Mouse (Mus musculus): ENCODE measurements around the gene Atp6ap2. TPM values are rescaled to one million over a fixed set of nuclear protein-coding genes. Genes with fewer than 3 reads are reported as not detected.
"Not testable (repeated sequence)": the region's sequence is repeated elsewhere in the genome, so short reads cannot be mapped to it uniquely, and the experiment has no call there.

Gene Atp6ap2
- polyA plus RNA-seq, 1 experiment from 2014 or later, result 187 TPM

GRCm38 (mm10) chrX:12592011-12592410, 4.4 kb downstream of the Atp6ap2 start:
- Histone ChIP-seq H3K9ac (ENCODE audit: low read depth, low read length) (no peak overlapping the region), H3K4me3 (ENCODE audit: low read length) (no peak overlapping the region), H3K27ac (ENCODE audit: low read length) (no peak overlapping the region), H3K27me3 (replicated peaks; ENCODE audit: control insufficient read depth, insufficient read depth, low read length) (no peaks in the 10 kb centered on the region; the same call in 1 of the 2 replicates), H3K4me2 (ENCODE audit: low read depth, low read length) (no peak overlapping the region), H3K4me1 (ENCODE audit: control insufficient read depth, insufficient read depth, low read length) (no peaks in the 10 kb centered on the region; the same call in 1 of the 2 replicates), H3K36me3 (ENCODE audit: control insufficient read depth, insufficient read depth, low read length) (no peaks in the 10 kb centered on the region), H3K9me3 (ENCODE audit: control insufficient read depth, low read length) (no peaks in the 10 kb centered on the region)
- 80% methylated on average over 5 of the region's 5 CpGs for WGBS
- no peak for ATAC-seq

DNA sequence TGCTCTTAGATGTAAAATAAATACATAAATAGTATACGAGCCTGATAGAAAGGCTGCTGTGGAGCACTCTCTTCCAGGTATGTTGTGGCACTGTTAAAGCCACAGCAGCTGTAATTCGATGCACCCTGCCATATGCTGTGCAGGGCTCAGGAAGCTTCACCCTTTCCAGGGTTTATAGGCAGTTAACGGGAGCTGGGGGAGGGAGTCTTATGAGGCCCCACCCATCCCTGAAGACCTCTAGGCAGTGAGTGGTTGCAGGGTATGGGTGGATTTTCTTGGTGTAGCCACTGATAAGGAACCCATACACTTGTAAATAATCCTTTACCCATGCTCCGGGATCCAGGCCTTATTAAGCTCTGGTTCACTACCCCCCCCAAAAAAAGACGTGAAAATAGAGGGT, 6.2 kb downstream of the Atp6ap2 start:
- no peak overlapping the region for H3K9ac ChIP-seq (ENCODE audit: low read depth, low read length)
- H3K36me3 ChIP-seq (ENCODE audit: control insufficient read depth, insufficient read depth, low read length), result no peaks in the 10 kb centered on the region
- H3K27ac ChIP-seq (ENCODE audit: low read length), result no peak overlapping the region
- no peak for ATAC-seq
- no peaks in the 10 kb centered on the region for H3K9me3 ChIP-seq (ENCODE audit: control insufficient read depth, low read length)
- H3K4me2 ChIP-seq (ENCODE audit: low read depth, low read length), result no peak overlapping the region
- no peaks in the 10 kb centered on the region; the same call in 1 of the 2 replicates for H3K27me3 ChIP-seq (replicated peaks; ENCODE audit: control insufficient read depth, insufficient read depth, low read length)
- WGBS, result 80% methylated on average over 5 of the region's 5 CpGs
- H3K4me1 ChIP-seq (ENCODE audit: control insufficient read depth, insufficient read depth, low read length), result no peaks in the 10 kb centered on the region; the same call in 1 of the 2 replicates
- no peak overlapping the region for H3K4me3 ChIP-seq (ENCODE audit: low read length)

GRCm38 (mm10) chrX:12610541-12610940, 22.9 kb downstream of the Atp6ap2 start:
- not testable (repeated sequence) for H3K27ac ChIP-seq (ENCODE audit: low read length); H3K4me3 ChIP-seq (ENCODE audit: low read length); H3K4me2 ChIP-seq (ENCODE audit: low read depth, low read length); H3K4me1 ChIP-seq (ENCODE audit: control insufficient read depth, insufficient read depth, low read length); H3K9ac ChIP-seq (ENCODE audit: low read depth, low read length); H3K27me3 ChIP-seq (replicated peaks; ENCODE audit: control insufficient read depth, insufficient read depth, low read length); H3K9me3 ChIP-seq (ENCODE audit: control insufficient read depth, low read length); H3K36me3 ChIP-seq (ENCODE audit: control insufficient read depth, insufficient read depth, low read length)
- peak; percentile 27; the same call in 1 of the 2 replicates for ATAC-seq

DNA sequence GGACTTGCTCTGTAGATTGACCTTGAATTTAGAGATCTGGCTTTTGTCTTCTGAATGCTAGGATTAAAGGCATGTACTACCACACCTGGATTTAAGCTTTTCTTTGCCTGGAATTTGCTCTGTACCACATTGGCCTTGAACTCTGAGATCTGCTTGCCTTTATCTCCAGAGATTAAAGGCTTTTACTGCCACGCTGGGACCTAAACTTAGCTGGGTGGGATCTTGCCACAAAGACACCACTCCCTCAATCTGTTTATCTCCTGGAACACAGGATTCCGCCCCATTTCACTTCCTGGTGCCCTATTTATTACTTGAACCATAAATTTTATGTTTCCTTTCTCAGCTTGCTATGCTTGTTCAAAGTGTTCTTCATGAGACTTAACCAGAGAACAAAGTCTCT, 23.6 kb downstream of the Atp6ap2 start:
- Histone ChIP-seq H3K27ac (ENCODE audit: low read length) (peak overlapping the region; percentile 30; the same call in 1 of the 2 replicates), H3K36me3 (ENCODE audit: control insufficient read depth, insufficient read depth, low read length) (no peaks in the 10 kb centered on the region; the same call in 1 of the 2 replicates), H3K9me3 (ENCODE audit: control insufficient read depth, low read length) (no peaks in the 10 kb centered on the region), H3K4me2 (ENCODE audit: low read depth, low read length) (no peak overlapping the region), H3K4me3 (ENCODE audit: low read length) (no peak overlapping the region), H3K4me1 (ENCODE audit: control insufficient read depth, insufficient read depth, low read length) (no peaks in the 10 kb centered on the region), H3K9ac (ENCODE audit: low read depth, low read length) (no peak overlapping the region), H3K27me3 (replicated peaks; ENCODE audit: control insufficient read depth, insufficient read depth, low read length) (no peaks in the 10 kb centered on the region; the same call in 1 of the 2 replicates)
- WGBS, result 44% methylated on average over 2 of the region's 2 CpGs
- ATAC-seq, result peak; percentile 81

GRCm38 (mm10) chrX:12612360-12612759, 24.8 kb downstream of the Atp6ap2 start:
- H3K4me2 ChIP-seq (ENCODE audit: low read depth, low read length); H3K4me1 ChIP-seq (ENCODE audit: control insufficient read depth, insufficient read depth, low read length); H3K4me3 ChIP-seq (ENCODE audit: low read length); H3K36me3 ChIP-seq (ENCODE audit: control insufficient read depth, insufficient read depth, low read length); H3K9ac ChIP-seq (ENCODE audit: low read depth, low read length); H3K27me3 ChIP-seq (replicated peaks; ENCODE audit: control insufficient read depth, insufficient read depth, low read length); H3K9me3 ChIP-seq (ENCODE audit: control insufficient read depth, low read length): not testable (repeated sequence)
- H3K27ac ChIP-seq (ENCODE audit: low read length), result peak overlapping the region; percentile 26; the same call in 1 of the 2 replicates
- peak; percentile 69 for ATAC-seq
- 64% methylated on average over 1 of the region's 1 CpGs for WGBS

DNA sequence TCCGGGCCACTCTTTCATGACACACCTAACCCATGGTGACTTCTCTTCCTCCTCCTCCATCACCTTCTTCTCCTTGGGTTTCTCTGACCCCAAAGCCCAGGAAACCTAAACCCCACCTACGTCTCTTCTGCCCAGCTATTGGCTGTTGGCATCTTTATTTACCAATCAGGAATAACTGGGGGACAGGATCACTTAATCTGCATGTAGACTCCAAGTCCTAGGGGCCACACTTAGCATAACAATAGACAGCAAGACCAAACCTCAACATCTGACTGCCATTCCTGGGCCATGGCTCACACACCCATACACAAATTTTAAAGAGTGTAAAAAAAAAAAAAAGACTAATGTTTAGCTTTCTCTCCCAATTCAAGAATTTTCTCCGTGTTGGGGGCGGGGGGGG, 37.5 kb downstream of the Atp6ap2 start:
- no peak overlapping the region for H3K4me2 ChIP-seq (ENCODE audit: low read depth, low read length)
- H3K27me3 ChIP-seq (replicated peaks; ENCODE audit: control insufficient read depth, insufficient read depth, low read length), result no peaks in the 10 kb centered on the region
- H3K4me3 ChIP-seq (ENCODE audit: low read length), result no peak overlapping the region
- H3K4me1 ChIP-seq (ENCODE audit: control insufficient read depth, insufficient read depth, low read length), result no peaks in the 10 kb centered on the region
- WGBS, result 68% methylated on average over 4 of the region's 4 CpGs
- no peaks in the 10 kb centered on the region for H3K36me3 ChIP-seq (ENCODE audit: control insufficient read depth, insufficient read depth, low read length)
- no peak overlapping the region for H3K9ac ChIP-seq (ENCODE audit: low read depth, low read length)
- no peak overlapping the region for H3K27ac ChIP-seq (ENCODE audit: low read length)
- ATAC-seq, result no peak
- no peaks in the 10 kb centered on the region for H3K9me3 ChIP-seq (ENCODE audit: control insufficient read depth, low read length)

GRCm38 (mm10) chrX:12644976-12645375, 57.4 kb downstream of the Atp6ap2 start:
- no peak overlapping the region for H3K9ac ChIP-seq (ENCODE audit: low read depth, low read length)
- no peak for ATAC-seq
- no peak overlapping the region for H3K4me2 ChIP-seq (ENCODE audit: low read depth, low read length)
- no peaks in the 10 kb centered on the region for H3K36me3 ChIP-seq (ENCODE audit: control insufficient read depth, insufficient read depth, low read length)
- 56% methylated on average over 2 of the region's 2 CpGs for WGBS
- H3K4me3 ChIP-seq (ENCODE audit: low read length), result no peak overlapping the region
- no peak overlapping the region for H3K27ac ChIP-seq (ENCODE audit: low read length)
- no peaks in the 10 kb centered on the region for H3K9me3 ChIP-seq (ENCODE audit: control insufficient read depth, low read length)
- H3K27me3 ChIP-seq (replicated peaks; ENCODE audit: control insufficient read depth, insufficient read depth, low read length), result no peaks in the 10 kb centered on the region
- no peaks in the 10 kb centered on the region for H3K4me1 ChIP-seq (ENCODE audit: control insufficient read depth, insufficient read depth, low read length)

DNA sequence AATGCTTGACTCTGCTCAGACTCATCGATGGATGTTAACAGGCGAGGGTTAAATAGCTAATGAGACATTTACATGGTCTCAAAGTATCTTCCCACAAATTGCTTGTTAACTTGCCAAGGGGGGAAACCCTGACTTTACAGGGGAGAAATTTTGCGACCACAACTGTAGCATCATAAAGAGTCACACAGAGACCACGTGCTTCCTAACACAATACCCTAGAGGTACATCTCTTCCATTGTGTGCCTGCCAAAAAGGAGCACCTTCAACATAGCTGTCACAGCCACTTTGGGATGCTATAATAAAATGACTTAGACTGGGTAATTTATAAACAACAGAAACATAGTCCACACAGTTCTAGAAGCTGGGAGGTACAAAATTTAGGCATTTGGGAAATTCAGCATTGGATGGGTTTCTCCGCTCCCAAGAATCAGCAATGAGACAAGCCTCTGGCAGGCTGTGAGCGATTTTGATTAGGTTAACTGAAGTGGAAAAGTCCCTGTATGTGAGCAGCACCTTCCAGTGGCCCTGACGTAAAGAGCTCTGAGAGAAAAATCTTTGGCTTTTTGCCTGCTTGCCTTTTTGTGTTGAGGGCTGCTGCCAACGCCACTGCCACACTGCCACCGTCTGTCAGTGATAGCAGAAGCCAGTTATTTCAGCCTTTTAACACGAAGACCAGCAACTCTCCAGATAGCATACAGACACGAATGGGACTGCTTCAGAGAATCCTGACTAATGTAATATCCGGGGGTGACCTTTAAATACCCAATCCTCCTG, 58.1 kb downstream of the Atp6ap2 start:
- no peak for ATAC-seq
- Histone ChIP-seq H3K4me3 (ENCODE audit: low read length) (no peak overlapping the region), H3K27me3 (replicated peaks; ENCODE audit: control insufficient read depth, insufficient read depth, low read length) (no peaks in the 10 kb centered on the region), H3K9ac (ENCODE audit: low read depth, low read length) (no peak overlapping the region), H3K27ac (ENCODE audit: low read length) (no peak overlapping the region), H3K9me3 (ENCODE audit: control insufficient read depth, low read length) (no peaks in the 10 kb centered on the region), H3K36me3 (ENCODE audit: control insufficient read depth, insufficient read depth, low read length) (no peaks in the 10 kb centered on the region), H3K4me2 (ENCODE audit: low read depth, low read length) (no peak overlapping the region), H3K4me1 (ENCODE audit: control insufficient read depth, insufficient read depth, low read length) (no peaks in the 10 kb centered on the region)
- WGBS, result 65% methylated on average over 12 of the region's 12 CpGs

DNA sequence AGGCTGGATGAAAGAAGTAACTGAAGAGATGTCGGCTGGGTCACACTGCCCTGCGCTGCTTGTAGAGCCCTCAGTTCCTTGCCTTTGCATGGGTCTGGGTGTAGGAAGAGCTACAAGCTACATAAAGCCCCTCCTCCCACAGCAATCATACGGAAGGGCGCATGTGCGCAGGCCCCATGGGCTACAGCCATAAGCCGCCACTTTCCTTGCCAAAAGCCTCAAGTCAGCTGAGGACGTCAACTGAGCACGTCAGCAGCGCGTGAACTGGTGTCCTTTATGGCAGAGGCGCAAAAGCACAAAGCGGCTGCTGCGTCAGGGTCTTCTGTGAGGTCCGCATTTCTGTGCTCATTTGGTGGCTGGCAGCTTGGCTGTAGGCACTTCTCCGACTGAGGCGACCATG, 64.3 kb downstream of the Atp6ap2 start:
- 90% methylated on average over 16 of the region's 16 CpGs for WGBS
- H3K4me1 ChIP-seq (ENCODE audit: control insufficient read depth, insufficient read depth, low read length), result no peaks in the 10 kb centered on the region
- H3K27me3 ChIP-seq (replicated peaks; ENCODE audit: control insufficient read depth, insufficient read depth, low read length), result no peaks in the 10 kb centered on the region
- ATAC-seq, result no peak
- H3K9ac ChIP-seq (ENCODE audit: low read depth, low read length), result no peak overlapping the region
- no peaks in the 10 kb centered on the region for H3K9me3 ChIP-seq (ENCODE audit: control insufficient read depth, low read length)
- H3K4me3 ChIP-seq (ENCODE audit: low read length), result no peak overlapping the region
- no peak overlapping the region for H3K4me2 ChIP-seq (ENCODE audit: low read depth, low read length)
- H3K36me3 ChIP-seq (ENCODE audit: control insufficient read depth, insufficient read depth, low read length), result no peaks in the 10 kb centered on the region
- no peak overlapping the region for H3K27ac ChIP-seq (ENCODE audit: low read length)

- H3K4me2 ChIP-seq (ENCODE audit: low read depth, low read length), result no peak overlapping the region
- no peak for ATAC-seq
- no peaks in the 10 kb centered on the region for H3K27me3 ChIP-seq (replicated peaks; ENCODE audit: control insufficient read depth, insufficient read depth, low read length)
- WGBS, result 76% methylated on average over 2 of the region's 2 CpGs
- no peak overlapping the region for H3K27ac ChIP-seq (ENCODE audit: low read length)
- 0 out of 2 replicates have a peak, but pooled peaks cover 3% of the 10 kb centered on the region for H3K36me3 ChIP-seq (ENCODE audit: control insufficient read depth, insufficient read depth, low read length)
- no peak overlapping the region for H3K4me3 ChIP-seq (ENCODE audit: low read length)
- H3K9me3 ChIP-seq (ENCODE audit: control insufficient read depth, low read length), result no peaks in the 10 kb centered on the region
- H3K4me1 ChIP-seq (ENCODE audit: control insufficient read depth, insufficient read depth, low read length), result no peaks in the 10 kb centered on the region
- no peak overlapping the region for H3K9ac ChIP-seq (ENCODE audit: low read depth, low read length)
Observed at GRCm38 (mm10) chrX:12653879-12654278, 66.3 kb downstream of the Atp6ap2 start.

Data from intestine, embryonic 16.5 days (tissue).